Comparison of ENCODE assay signal across 33 mouse cellular contexts in genomic region chr1:21712711-21713110, GRCm38 (mm10).
"Had no signal": no experiment of that assay in that cellular context is flagged by ENCODE, and none has a peak within 500 bp of the region (broad histone marks: within the 10 kb centered on the region; RNA-seq: fewer than 3 reads in every experiment).

No protein-coding gene starts in this region.

- H3K9me3 ChIP-seq: heart, embryonic 12.5 days; heart, embryonic 13.5 days; heart, embryonic 15.5 days; hindbrain, embryonic 10.5 days; hindbrain, embryonic 12.5 days; hindbrain, embryonic 13.5 days; hindbrain, embryonic 15.5 days; intestine, embryonic 15.5 days; kidney, embryonic 15.5 days had no signal

- H3K9ac ChIP-seq: heart, embryonic 12.5 days; heart, embryonic 13.5 days; heart, embryonic 15.5 days; hindbrain, embryonic 12.5 days; hindbrain, embryonic 13.5 days; hindbrain, embryonic 14.5 days; hindbrain, embryonic 15.5 days; intestine, embryonic 15.5 days; kidney, embryonic 15.5 days had no signal

- H3K4me2 ChIP-seq: heart, embryonic 12.5 days; heart, embryonic 13.5 days; heart, embryonic 15.5 days; hindbrain, embryonic 12.5 days; hindbrain, embryonic 13.5 days; hindbrain, embryonic 14.5 days; hindbrain, embryonic 15.5 days; intestine, embryonic 15.5 days; kidney, embryonic 15.5 days had no signal

- DNase-seq: heart, postnatal 14 days; heart, postnatal 36 days; heart, postnatal 4 days; kidney, adult 11 months; kidney, adult 18-20 months; kidney, adult 2 months; kidney, adult 8-10 months; kidney, adult 9 months; kidney, postnatal 10 days; kidney, postnatal 14 days; kidney, postnatal 25 days; kidney, postnatal 36 days; kidney, postnatal 4 days; layer of hippocampus, adult 9-11 months; layer of hippocampus, postnatal 36 days had no signal

- H3K4me1 ChIP-seq: heart, embryonic 15.5 days; hindbrain, embryonic 10.5 days; hindbrain, embryonic 12.5 days; hindbrain, embryonic 13.5 days; hindbrain, embryonic 15.5 days; intestine, embryonic 15.5 days; kidney, embryonic 15.5 days had no signal

- H3K4me3 ChIP-seq: heart, embryonic 12.5 days; heart, embryonic 13.5 days; heart, embryonic 15.5 days; hindbrain, embryonic 10.5 days; hindbrain, embryonic 12.5 days; hindbrain, embryonic 13.5 days; hindbrain, embryonic 15.5 days; intestine, embryonic 15.5 days; kidney, embryonic 15.5 days; layer of hippocampus, adult 2 months; left cerebral cortex, adult 2 months had no signal

- H3K36me3 ChIP-seq: heart, embryonic 13.5 days; heart, embryonic 15.5 days; hindbrain, embryonic 10.5 days; hindbrain, embryonic 12.5 days; hindbrain, embryonic 13.5 days; hindbrain, embryonic 15.5 days; intestine, embryonic 15.5 days; kidney, embryonic 15.5 days had no signal

- H3K27ac ChIP-seq: heart, embryonic 13.5 days; heart, embryonic 15.5 days; hindbrain, embryonic 10.5 days; hindbrain, embryonic 12.5 days; hindbrain, embryonic 13.5 days; hindbrain, embryonic 14.5 days; hindbrain, embryonic 15.5 days; hindbrain, postnatal 0 days; intestine, embryonic 15.5 days; kidney, embryonic 15.5 days; kidney, postnatal 0 days; layer of hippocampus, adult 2 months; left cerebral cortex, adult 2 months had no signal

- H3K27me3 ChIP-seq: heart, embryonic 12.5 days; heart, embryonic 13.5 days; heart, embryonic 15.5 days; hindbrain, embryonic 12.5 days; hindbrain, embryonic 13.5 days; hindbrain, embryonic 15.5 days; intestine, embryonic 15.5 days; kidney, embryonic 15.5 days had no signal

- ATAC-seq: hindbrain, embryonic 16.5 days; hindbrain, postnatal 0 days; inflammation-experienced regulatory T-cells, adult 6 months; intestine, embryonic 15.5 days; intestine, embryonic 16.5 days; intestine, postnatal 0 days had no signal
